Mouse (Mus musculus) leukemia stem cell, adult 10-12 weeks (primary cell): ENCODE data around the gene Edem2. TPM values are rescaled to one million over a fixed set of nuclear protein-coding genes. Genes with fewer than 3 reads are reported as not detected.

Experiments used
- polyA plus RNA-seq: library from polyadenylated mRNA; stranded (reverse); fragments of >175 nt; gene quantifications from 2 replicates; pipeline ENCODE4 v1.2.3, GENCODE M21; 2012; ENCODE audit warnings: low replicate concordance

Gene Edem2
- 52.9 and 96.9 TPM in 2 replicates for polyA plus RNA-seq

DNA sequence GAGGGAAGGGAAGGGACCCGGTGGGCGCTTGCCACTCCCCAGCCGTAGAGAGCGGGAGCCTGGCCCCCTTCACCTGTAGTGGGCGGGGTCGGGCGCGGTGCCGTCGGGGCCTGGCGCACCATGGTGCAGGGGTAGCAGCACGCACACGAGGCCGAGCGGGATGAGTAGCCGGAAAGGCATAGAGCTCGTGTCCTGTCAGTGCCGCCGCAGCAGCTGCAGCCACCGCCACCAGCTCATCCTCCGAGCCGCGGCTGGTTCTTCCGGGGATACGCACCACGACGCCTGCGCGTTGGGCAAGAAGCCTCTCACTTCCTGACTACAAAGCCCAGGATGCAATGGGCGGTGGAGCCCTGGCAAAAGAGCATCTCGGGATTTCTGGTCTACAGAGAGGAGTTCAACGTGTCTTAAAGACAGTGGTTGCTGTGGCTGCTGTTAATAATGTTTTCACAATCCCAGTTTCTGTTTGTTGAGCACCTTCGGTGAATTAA lies at the start of gene Edem2:
Gene Edem2, minus strand, starts transcription at position 318 of the 488 bp plus-strand sequence.

DNA sequence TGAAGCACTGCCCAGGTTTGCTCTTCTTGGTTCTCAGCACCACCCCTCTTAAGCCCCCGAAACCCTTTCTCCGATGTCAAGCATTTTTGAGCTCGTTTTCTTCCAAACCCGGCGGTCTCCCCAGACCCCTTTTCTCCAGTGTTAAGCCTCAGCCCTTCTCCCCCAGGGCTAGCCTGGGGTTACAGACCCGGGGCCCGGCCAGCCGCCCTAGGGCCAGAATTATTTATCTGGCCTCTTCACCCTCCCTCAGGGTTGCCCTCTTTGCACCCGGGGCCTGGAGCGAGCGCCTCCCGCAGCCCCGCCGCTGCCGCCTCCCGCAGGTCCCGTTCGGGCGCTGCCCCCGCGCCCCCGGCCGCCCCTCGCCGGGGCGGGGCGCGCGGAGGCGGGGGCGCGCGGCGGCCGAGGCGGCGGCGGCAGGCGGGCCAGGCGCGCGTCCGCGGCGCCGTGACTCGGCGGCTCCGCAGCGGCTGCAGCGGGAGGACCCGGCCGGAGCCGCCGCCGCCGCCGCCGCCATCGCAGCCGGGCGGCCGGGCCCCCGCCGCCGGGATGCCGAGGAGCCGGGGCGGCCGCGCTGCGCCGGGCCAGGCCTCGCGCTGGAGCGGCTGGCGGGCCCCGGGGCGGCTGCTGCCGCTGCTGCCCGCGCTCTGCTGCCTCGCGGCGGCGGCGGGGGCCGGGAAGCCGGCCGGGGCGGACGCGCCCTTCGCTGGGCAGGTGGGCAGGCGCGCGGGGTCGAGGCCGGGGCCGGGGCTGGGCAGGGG lies 45.8 kb upstream of the Edem2 start, which contains the start of gene Mmp24:
Gene Mmp24, plus strand, starts transcription at position 416 of the 758 bp plus-strand sequence.

DNA sequence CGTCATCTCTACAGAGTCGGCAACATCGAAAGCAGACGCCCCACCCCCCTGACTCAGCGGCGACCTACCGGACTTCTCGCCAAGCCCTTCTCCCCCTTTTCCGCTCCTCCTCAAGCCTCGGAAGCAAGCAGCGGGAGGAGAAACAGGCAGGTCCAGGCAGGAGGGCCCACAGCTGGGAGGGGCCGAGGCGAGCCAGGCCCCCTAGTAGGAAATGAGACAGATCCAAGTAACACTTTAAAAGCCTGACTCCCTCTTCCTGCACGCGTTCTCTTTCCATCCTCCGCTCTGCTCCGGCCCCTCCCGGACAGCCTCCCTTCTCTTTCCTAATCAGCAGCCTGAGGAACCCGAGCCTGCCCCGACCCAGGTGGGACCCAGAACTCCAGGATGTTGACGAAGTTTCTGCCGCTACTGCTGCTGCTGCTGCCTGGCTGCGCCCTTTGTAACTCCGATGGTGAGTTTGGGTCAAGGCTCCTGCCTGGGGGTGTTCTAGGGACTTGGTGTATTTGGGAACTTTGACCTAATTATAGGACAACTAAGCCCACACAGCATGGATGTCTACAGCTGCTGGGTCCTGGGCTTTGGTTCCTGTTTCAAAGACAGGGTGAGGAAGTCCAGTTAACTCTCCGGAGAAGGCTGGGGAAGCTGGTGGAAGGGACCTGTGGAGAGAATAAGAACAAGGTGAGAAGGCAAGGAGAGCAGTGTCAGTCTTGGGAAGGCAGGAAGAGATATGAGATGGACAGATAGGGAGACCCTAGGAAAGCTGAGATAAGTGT lies 21.9 kb upstream of the Edem2 start, which contains the start of gene Procr:
Gene Procr, plus strand, starts transcription at position 104 of the 773 bp plus-strand sequence.

DNA sequence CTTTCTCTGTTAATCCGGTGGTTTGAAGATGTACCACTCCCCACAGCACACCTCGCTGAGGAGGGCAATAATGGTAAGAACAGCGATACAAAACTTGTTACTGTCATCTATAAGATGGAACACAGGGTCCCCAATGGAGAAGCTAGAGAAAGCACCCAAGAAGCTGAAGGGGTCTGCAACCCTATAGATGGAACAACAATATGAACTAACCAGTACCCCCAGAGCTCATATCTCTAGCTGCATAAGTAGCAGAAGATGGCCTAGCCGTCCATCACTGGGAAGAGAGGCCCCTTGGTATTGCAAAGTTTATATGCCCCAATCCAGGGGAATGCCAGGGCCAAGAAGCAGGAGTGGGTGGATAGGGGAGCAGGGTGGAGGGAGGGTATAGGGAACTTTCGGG lies 6.5 kb upstream of the Edem2 start, which contains the start of gene Gm17581:
Gene Gm17581, minus strand, starts transcription at position 101 of the 400 bp plus-strand sequence.

DNA sequence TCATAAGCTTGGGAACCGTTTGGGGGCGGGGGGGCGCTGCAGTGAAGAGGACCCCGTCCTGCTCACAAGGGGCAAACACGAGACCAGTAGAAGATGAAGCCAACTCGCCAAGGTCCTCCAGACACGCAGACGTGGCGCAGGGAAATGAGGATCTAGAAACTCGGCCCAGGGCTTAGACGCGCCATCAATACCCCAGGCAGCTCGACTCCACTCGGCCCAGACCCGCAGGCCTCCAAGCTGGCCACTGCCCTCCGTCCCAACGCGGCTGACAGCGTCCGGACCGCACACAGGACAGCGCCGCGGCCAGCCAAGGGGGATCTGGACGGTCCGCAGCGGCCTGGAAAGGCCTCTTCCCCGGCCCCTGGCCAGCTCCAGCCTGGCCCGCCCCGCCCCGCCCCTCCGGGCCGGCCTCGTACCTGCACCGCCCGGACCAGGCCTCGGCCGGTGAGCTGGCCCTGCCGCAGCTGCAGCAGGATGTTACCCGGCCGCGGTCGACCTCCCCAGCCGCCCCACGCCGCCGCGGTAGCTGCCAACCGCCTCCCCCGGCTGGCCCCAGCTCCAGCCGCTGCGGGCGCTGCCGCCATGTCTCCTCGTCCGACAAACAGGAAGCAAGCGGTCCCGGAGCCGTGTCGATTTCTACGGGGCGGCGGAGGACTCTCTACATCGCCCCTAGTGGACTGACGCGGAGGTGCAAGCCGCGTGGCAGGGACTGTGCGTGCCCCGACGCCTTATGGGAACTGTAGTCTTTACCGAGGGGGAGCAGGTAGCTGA lies 37.4 kb downstream of the Edem2 start, which contains the start of gene Trpc4ap:
Gene Trpc4ap, minus strand, starts transcription at position 662 of the 771 bp plus-strand sequence.

Other genes starting within 250 kb of the Edem2 start
- 6.8 and 22.3 TPM in 2 replicates for gene Acss2, start 211.5 kb downstream of the Edem2 start, polyA plus RNA-seq
- gene Ggt7, start 211.2 kb downstream of the Edem2 start, polyA plus RNA-seq: 0.42 and 2.8 TPM in 2 replicates
- 17.2 and 20.6 TPM in 2 replicates for gene Gss, start 136.7 kb downstream of the Edem2 start, polyA plus RNA-seq
- gene Myh7b, start 118.3 kb downstream of the Edem2 start, polyA plus RNA-seq: 2.6 and 5.9 TPM in 2 replicates
- gene Trpc4ap, start 37.1 kb downstream of the Edem2 start, polyA plus RNA-seq: 79.6 and 93.0 TPM in 2 replicates
- not detected in 2 replicates for gene Gm17581, start 6.4 kb upstream of the Edem2 start, polyA plus RNA-seq
- 0.71 and 3.0 TPM in 2 replicates for gene Procr, start 21.6 kb upstream of the Edem2 start, polyA plus RNA-seq
- not detected in 2 replicates for gene Mmp24, start 45.9 kb upstream of the Edem2 start, polyA plus RNA-seq
- gene BC029722, start 90.0 kb upstream of the Edem2 start, polyA plus RNA-seq: 34.6 and 39.0 TPM in 2 replicates
- 525 and 574 TPM in 2 replicates for gene Eif6, start 97.5 kb upstream of the Edem2 start, polyA plus RNA-seq
- not detected in 2 replicates for gene Fam83c, start 105.4 kb upstream of the Edem2 start, polyA plus RNA-seq
- 1.9 and 2.0 TPM in 2 replicates for gene Uqcc1, start 200.8 kb upstream of the Edem2 start, polyA plus RNA-seq
- gene Gm15557, start 211.3 kb upstream of the Edem2 start, polyA plus RNA-seq: 0.25 TPM in 1 of 2 replicates, not detected in the other
- 0.31 and 0.70 TPM in 2 replicates for gene Gdf5, start 215.9 kb upstream of the Edem2 start, polyA plus RNA-seq
- gene Cep250, start 227.0 kb upstream of the Edem2 start, polyA plus RNA-seq: 13.3 and 14.7 TPM in 2 replicates